Mouse (Mus musculus) ES-Bruce4 (cell line): ENCODE results near the gene Scnn1b.

Source experiments
- CTCF ChIP-seq: IDR thresholded peaks from one replicate; pipeline ENCODE4 v1.8.1; 2011; ENCODE audit warnings: low read depth, low read length
- EP300 ChIP-seq: IDR thresholded peaks from 2 replicates; pipeline ENCODE4 v1.6.1; 2011; ENCODE audit warnings: low read depth, low read length; ENCODE audit not compliant: insufficient read depth
- POLR2A ChIP-seq: IDR thresholded peaks from one replicate; pipeline ENCODE4 v1.8.1; 2011; ENCODE audit warnings: low read length; ENCODE audit not compliant: insufficient read depth

GRCm38 (mm10) chr7:121836827-121837226 lies 28.0 kb upstream of the Scnn1b start:
- TF ChIP-seq POLR2A (no peak), CTCF (no peak), EP300 (no peak)
